Mouse (Mus musculus): ENCODE measurements around the gene Cep128.
"Not testable (repeated sequence)": the region's sequence is repeated elsewhere in the genome, so short reads cannot be mapped to it uniquely, and the experiment has no call there.

DNA sequence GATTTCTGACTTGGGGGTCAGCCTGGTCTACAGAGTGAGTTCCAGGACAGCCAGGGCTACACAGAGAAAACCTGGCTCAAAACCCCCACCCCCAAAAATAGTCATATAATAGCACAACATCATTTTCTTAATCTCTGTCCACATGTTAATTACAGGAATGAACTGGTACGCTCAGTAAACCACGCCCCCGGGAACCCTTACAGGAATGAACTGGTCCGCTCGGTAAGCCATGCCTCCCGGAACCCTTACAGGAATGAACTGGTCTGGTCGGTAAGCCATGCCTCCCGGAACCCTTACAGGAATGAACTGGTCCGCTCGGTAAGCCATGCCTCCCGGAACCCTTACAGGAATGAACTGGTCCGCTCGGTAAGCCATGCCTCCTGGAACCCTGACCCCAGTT, 45.6 kb downstream of the Cep128 start:
- TF ChIP-seq CTCF (IDR thresholded peaks at IDR 0.05; ENCODE audit: low read depth, low read length); POLR2A (IDR thresholded peaks at IDR 0.05; ENCODE audit: extremely low read depth, insufficient read depth, low read length): not testable (repeated sequence)
